Mouse (Mus musculus) cerebellum, adult 9-11 months (tissue): ENCODE results near the gene Sptlc3.

ENCODE experiments used
- DNase-seq: peaks from one replicate; pipeline ENCODE4 v3.0.0; 2022

Sptlc3 gene

DNA sequence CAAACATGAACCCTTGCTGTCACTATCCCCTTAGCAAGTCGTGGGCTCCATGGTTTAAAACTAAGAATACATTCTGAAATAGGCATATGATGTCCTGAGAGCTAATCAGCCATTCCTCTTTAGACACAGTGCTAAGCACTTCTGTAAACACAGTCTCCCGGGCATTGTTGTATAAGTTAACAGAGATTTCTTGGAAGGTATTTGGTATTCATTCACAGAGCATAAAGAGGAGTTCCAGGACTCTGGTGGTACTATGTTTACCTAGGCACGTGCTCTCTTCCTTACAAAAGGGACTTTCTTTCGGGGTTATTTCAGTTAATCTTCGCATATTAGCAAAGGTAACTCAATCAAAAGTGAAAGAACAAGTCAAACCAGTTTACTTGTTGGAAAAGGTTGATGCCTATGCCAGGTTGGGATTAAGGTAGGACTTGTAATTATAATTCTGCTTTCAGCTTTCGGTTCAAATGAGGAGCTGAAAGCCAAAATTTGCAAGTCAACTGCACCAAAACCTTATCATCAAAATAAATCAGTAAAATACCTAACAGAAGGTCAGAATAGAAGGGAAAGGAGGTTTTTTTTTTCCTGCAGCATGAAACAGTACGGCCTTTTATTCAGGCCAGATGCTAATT is 148.2 kb downstream of the Sptlc3 start:
- no peak for DNase-seq

DNA sequence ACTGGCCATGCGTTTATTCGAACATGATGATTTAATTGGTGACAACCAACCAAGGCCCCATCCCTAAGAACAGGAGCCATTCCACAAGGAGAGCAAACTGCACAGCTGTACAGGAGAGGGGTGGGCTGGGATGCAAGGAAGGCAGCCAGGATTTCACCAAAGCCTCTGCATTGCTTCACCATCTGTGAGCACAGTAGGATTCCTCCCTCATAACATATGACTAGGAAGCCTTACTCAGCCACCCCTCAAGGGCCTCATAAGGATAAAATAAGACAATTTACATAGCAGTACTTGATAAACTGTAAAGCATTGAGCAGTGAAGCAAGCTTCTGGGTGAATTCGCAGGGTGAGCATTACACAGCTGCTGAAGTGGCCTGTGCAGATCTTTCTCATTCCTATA is 155.8 kb downstream of the Sptlc3 start:
- no peak for DNase-seq

DNA sequence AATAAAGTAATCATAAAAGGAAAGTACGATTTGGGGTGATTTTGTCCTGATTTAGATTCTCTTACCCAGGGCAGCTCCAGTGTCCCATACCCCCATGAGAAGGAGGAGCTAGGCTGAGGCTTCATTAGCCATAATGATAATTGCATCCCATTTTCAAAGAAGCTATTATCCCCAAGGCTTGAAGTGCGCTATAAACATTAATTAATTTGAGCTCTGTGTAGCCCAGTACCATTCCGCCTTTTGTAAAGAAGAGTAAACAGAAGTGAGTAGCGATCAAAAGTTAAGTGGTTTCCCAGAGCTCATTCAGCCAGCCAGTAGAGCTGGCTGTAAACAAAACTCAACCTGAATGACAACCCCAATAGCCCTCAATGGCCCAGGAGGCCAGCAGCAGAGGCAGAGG is 163.0 kb downstream of the Sptlc3 start:
- no peak for DNase-seq

DNA sequence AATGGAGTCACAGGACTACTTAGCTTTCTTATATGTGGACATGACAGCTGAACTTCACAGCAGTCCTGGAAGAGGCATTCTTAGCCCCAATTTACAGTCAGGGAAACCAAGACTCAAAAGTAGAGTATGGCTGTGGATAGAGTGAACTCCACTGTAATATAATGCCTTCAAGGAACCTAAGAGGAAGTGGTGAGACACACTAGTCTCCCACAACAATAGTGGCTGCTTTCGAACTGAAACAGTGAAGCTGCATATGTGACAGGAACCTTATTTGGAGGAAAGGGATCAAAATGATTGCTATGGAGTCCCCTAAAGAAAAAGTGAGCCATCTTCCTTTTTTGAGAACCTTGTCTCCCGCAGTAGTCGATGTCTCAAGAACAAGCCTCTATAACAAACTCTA is 178.1 kb downstream of the Sptlc3 start:
- no peak for DNase-seq

DNA sequence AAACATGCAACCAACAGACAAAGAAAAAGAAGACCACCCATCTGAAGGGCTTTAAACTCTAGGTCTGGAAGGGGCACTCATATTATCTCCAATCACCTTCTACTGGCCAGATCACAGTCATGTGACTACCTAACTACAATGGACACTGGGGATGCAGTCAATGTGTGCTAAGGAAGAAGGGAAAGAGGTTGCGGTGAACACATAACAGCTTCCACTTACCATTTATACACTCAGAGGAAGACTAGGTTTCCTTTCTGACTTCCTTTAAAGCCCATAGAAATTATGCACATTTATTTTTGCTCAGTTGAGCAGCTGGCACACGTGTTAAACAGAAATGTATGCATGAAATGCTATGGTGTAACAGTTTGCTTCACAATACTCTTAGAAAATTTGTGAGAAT is 178.7 kb downstream of the Sptlc3 start:
- no peak for DNase-seq

DNA sequence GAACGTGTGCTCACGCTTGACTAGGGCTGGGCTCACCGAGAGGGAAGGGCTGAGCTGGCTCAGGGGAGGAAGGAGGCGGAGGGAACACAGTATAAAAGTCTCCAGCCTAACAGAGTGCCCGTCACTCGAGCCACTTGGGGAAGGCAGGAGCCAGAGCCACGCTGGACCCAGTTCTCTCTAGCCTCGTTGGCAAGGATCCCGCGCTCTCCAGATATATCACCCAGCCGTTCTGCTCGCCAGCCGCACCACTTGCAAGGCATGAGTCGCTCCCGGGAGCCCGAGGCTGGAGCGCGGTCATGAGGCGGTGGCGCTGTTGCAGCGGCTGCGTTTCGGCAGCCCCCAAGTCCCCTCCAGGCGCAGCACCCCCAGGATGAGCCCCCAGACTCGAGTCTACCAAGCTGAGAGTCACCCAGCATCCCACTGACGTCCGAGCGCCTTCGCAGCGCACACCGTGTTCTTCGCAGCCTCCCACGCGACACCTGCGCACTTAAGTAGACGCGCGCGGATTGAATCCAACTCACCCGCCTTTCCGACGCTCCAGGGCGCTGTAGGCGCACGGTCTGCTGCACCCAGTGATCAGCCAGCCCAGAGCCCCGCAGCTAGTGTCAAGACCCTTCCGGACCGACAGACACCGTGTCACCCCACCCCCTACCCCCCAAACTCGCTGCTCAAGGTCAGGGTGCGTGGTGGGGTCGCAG is 183.5 kb downstream of the Sptlc3 start:
- DNase-seq, result peak; percentile 78

DNA sequence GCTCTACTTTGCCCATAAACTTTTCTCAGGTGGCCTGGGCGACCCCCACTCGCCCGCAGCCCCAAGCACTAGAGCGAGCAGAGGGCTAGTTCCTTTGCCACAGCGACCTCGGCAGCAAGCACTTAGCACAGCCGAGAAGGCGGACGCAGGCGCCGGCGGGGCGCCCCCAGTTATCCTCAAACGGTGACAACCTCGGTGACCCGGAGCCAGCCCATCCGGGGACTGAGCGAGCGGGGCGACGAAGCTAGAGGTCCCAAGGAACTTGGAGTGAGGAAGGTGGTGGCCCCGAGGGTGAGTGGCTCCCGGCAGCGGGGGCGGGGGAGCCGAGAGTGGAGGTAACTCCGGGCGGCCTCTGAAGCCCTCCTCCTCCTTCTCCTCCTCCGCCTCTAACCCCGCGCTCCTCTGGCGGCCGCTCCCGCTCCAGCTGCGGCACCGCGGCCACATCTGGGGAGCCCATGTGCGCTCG is 184.1 kb downstream of the Sptlc3 start, which contains the start of gene Ism1:
TSS of gene Ism1 (plus strand) at position 370 of the 466 bp plus-strand sequence.
- peak; percentile 63 for DNase-seq

DNA sequence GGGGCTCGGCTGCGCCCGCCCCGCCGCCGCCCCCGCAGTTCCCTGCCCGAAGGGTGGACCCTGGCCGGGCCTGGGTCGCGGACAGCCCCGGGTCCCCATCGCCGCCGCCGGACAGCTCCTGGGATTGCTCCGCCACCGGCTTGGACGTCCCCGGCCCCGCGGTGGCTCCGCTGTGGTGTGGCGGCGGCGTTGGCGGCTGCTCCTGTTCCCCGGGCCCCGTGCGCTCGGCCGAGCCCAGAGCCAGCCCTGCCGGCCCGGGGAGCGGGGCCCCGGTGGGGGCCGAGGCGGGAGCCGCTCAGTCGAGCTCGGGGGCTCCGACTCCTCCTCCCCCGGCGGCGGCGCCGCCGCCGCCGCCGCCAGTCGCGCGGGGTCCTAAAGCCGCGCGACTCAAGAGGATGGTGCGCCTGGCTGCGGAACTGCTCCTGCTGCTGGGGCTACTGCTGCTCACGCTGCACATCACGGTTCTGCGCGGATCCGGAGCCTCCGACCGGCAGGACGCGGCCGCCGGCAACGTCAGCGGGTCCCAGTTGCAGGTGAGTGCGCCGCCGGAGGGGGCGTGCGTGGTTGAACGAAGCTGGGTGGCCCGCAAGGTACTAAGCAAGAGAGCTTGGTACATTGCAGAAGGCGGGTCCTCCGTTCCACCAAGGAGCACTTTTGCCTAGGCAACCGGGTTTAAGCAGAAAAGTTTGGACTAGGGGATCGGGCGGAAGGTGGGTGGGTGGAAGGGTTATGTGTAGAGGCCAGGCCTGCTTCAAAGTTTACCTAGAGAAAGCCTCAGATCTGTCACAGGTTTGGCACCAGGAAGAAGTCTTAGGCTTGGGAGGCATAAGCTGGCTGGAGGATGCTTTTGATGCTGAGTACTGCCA is 184.8 kb downstream of the Sptlc3 start:
- DNase-seq, result peak; percentile 64

DNA sequence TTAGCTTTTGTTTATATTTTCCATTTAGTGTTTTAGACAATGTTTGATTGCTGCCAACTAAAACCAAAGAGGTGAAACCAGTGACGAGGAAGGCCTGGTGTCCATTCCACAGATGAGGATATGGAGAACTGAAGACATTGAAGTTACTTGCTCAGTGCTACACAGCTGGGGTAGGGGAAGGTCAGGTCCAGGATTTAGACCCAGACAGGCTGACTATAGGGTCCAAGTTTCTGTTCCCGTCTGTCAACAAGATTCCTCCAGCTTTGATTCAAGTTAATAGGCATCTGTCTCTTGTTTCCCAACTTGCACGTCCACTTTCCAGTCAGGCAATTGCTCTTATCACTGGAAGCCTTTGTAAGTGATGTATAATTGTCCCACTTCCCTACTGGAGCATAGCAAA is 188.8 kb downstream of the Sptlc3 start:
- DNase-seq, result no peak
